Mouse (Mus musculus) limb, embryonic 13.5 days (tissue): Measurements from ENCODE around the gene Peg10. TPM values are rescaled to one million over a fixed set of nuclear protein-coding genes. Genes with fewer than 3 reads are reported as not detected.

Experiments
- ATAC-seq: fragments of 200-750 bp; cut with Nextera tagmentation; 2 replicates; pipeline ENCODE4 v1.8.0; 2017; ENCODE audit warnings: low read depth, moderate number of reproducible peaks, moderate TSS enrichment; ENCODE audit not compliant: low FRiP score
- H3K27ac ChIP-seq: fragments of 300-500 bp; sonication (generic); 2 replicates; pipeline ENCODE4 v1.5.1; 2015; ENCODE audit warnings: inconsistent platforms, mild to moderate bottlenecking, moderate library complexity
- H3K27me3 ChIP-seq: fragments of 300-500 bp; sonication (generic); 2 replicates; pipeline ENCODE4 v1.6.1; 2015; ENCODE audit warnings: mild to moderate bottlenecking, inconsistent platforms
- H3K36me3 ChIP-seq: fragments of 300-500 bp; sonication (generic); 2 replicates; pipeline ENCODE4 v1.6.1; 2015; ENCODE audit warnings: inconsistent platforms, mild to moderate bottlenecking, moderate library complexity
- H3K4me1 ChIP-seq: fragments of 300-500 bp; sonication (generic); 2 replicates; pipeline ENCODE4 v1.6.1; 2015; ENCODE audit warnings: inconsistent platforms
- H3K4me2 ChIP-seq: fragments of 300-500 bp; sonication (generic); replicated peaks from 2 replicates; pipeline ENCODE4 v1.6.1; 2015; ENCODE audit warnings: inconsistent platforms, mild to moderate bottlenecking, moderate library complexity
- H3K4me3 ChIP-seq: fragments of 300-500 bp; sonication (generic); 2 replicates; pipeline ENCODE4 v1.5.1; 2015; ENCODE audit warnings: moderate library complexity, mild to moderate bottlenecking, inconsistent platforms
- H3K9ac ChIP-seq: fragments of 300-500 bp; sonication (generic); 2 replicates; pipeline ENCODE4 v1.6.1; 2015; ENCODE audit warnings: mild to moderate bottlenecking, inconsistent platforms
- H3K9me3 ChIP-seq: fragments of 300-500 bp; sonication (generic); 2 replicates; pipeline ENCODE4 v1.6.1; 2016; ENCODE audit warnings: inconsistent platforms
- WGBS: fragments of 180-500 bp; shearing (Covaris S2); methylation state at CpG from one replicate; pipeline ENCODE4 v1.1.7; 2015; 5-methylcytosine and 5-hydroxymethylcytosine counted together
- polyA plus RNA-seq: library from polyadenylated mRNA; unstranded; fragments of >200 nt; fragmentation: Nextera tagmentation; extraction: Ambion mirVana; gene quantifications from 2 replicates; pipeline ENCODE4 v1.2.1, GENCODE M21; 2015

The Peg10 gene
- polyA plus RNA-seq, 1 experiment from 2014 or later, result 11.8 TPM

DNA sequence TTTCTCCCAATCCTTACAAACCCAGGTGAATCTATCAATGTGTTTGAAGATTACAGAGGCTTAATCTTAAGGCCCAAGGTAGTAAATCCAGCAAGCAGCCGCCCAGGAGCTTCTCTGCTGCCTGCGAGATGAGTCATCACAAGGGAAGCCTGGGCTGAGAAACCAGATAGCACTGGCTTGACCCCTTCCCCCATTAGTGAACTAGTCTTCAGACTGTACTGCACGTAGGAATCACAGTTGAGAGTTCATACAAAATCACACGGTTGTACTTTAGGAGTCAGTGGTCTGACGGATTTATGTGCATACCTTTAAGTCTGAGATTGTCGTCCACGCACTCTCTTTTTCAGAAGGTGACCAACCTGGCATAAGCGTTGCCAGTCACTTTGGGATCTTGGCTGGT lies 13.9 kb upstream of the Peg10 start:
- H3K27ac ChIP-seq, result no peak overlapping the region
- H3K27me3 ChIP-seq, result no peaks in the 10 kb centered on the region
- WGBS, result 42% methylated on average over 8 of the region's 8 CpGs
- no peaks in the 10 kb centered on the region for H3K36me3 ChIP-seq
- H3K9me3 ChIP-seq, result no peaks in the 10 kb centered on the region
- no peak overlapping the region for H3K4me3 ChIP-seq
- H3K4me2 ChIP-seq, result no peak overlapping the region
- H3K4me1 ChIP-seq, result peaks cover 15% of the 10 kb centered on the region
- ATAC-seq, result no peak
- H3K9ac ChIP-seq, result no peak overlapping the region

DNA sequence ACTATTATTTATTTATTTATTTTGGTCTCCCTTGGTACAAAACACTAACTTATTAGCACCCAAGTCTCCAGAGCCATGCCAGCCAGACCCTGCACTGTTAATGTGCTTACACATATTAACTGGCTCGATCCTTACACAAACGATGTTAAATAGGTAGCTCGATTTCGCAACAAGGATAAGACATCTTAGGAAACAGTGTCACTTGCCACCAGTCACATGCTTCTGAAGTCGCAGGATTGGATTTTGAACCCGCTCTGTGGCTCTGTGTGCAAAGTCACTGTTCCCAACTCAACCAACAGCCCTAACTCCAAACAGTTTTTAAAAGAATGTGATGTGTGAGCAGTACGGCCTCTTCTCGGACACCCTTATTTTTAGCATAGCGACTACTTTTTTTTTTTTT lies 10.7 kb upstream of the Peg10 start:
- 82% methylated on average over 9 of the region's 9 CpGs for WGBS
- H3K27me3 ChIP-seq, result peaks cover 4% of the 10 kb centered on the region; the same call in 1 of the 2 replicates
- H3K4me2 ChIP-seq, result no peak overlapping the region
- peaks cover 42% of the 10 kb centered on the region for H3K4me1 ChIP-seq
- H3K9ac ChIP-seq, result no peak overlapping the region
- H3K36me3 ChIP-seq, result no peaks in the 10 kb centered on the region
- no peak for ATAC-seq
- no peak overlapping the region for H3K4me3 ChIP-seq
- H3K27ac ChIP-seq, result no peak overlapping the region
- H3K9me3 ChIP-seq, result no peaks in the 10 kb centered on the region

DNA sequence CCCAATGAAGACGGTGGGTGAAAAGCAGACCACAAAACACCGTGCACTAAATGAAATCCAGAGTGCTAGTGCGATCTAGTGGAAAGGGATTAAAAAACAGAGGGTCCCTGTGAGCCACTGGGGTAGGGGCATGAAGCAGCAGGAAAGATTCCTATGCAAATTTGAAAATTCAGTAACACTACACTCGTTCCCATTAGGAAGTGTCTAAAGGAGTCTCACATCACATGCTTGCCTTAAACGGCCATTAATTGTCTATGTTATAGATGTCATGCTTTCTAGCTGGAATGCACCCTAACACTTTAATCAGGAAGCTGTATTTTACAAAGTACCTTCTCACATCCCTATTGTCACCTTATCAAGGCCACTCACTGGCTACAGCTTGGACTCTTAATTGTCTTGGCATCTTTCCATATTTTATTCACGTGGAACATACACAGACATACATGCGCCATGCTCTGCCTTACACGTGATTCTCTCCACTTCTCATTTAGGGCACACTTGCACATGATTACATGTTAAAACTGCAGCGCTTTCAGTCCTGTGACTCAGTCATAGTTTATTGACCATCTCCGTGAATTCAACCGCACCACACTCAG lies 9.0 kb upstream of the Peg10 start:
- H3K36me3 ChIP-seq, result no peaks in the 10 kb centered on the region
- H3K27ac ChIP-seq, result no peak overlapping the region
- peaks cover 4% of the 10 kb centered on the region; the same call in 1 of the 2 replicates for H3K27me3 ChIP-seq
- H3K4me1 ChIP-seq, result peaks cover 42% of the 10 kb centered on the region
- no peak for ATAC-seq
- H3K4me2 ChIP-seq, result no peak overlapping the region
- no peak overlapping the region for H3K9ac ChIP-seq
- WGBS, result 39% methylated on average over 11 of the region's 11 CpGs
- H3K4me3 ChIP-seq, result no peak overlapping the region
- no peaks in the 10 kb centered on the region for H3K9me3 ChIP-seq

- H3K9ac ChIP-seq, result no peak overlapping the region
- H3K27ac ChIP-seq, result no peak overlapping the region
- H3K4me2 ChIP-seq, result no peak overlapping the region
- no peaks in the 10 kb centered on the region for H3K36me3 ChIP-seq
- no peaks in the 10 kb centered on the region for H3K9me3 ChIP-seq
- no peak overlapping the region for H3K4me3 ChIP-seq
- WGBS, result 23% methylated on average over 2 of the region's 2 CpGs
- no peak for ATAC-seq
- peaks cover 40% of the 10 kb centered on the region for H3K4me1 ChIP-seq
- peaks cover 4% of the 10 kb centered on the region; the same call in 1 of the 2 replicates for H3K27me3 ChIP-seq
These were observed 8.4 kb upstream of the Peg10 start for GRCm38 (mm10) chr6:4738717-4739116.

- H3K4me2 ChIP-seq, result 0 out of 2 replicates have a peak overlapping the region, but pooled peaks have one; percentile 17
- no peak for ATAC-seq
These were observed 7.4 kb upstream of the Peg10 start for GRCm38 (mm10) chr6:4739522-4740355.

DNA sequence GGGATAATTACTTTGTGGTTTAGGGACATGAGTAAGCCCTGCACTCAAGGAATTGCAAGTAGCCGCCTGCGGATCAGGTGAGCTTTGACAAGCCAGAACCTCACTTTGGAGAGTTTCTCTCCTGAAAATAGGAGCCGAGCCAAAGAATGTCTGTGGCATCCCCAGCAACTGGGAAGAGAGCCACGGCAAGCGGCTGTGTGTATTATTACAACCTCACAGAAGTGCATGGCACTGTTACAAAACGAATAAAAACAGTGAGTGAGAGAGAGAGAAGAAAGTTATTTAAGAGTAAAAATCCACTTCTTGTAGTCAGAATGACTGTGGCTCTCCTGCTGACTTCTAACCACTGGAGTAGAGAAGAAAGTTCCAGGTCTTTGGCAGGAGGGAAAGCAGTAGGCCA lies 6.6 kb upstream of the Peg10 start:
- Histone ChIP-seq H3K4me3 (no peak overlapping the region), H3K9me3 (no peaks in the 10 kb centered on the region), H3K27me3 (peaks cover 4% of the 10 kb centered on the region; the same call in 1 of the 2 replicates), H3K4me1 (peaks cover 40% of the 10 kb centered on the region), H3K36me3 (no peaks in the 10 kb centered on the region), H3K27ac (peak overlapping the region; percentile 73), H3K4me2 (0 out of 2 replicates have a peak overlapping the region, but pooled peaks have one; percentile 3), H3K9ac (no peak overlapping the region)
- WGBS, result 16% methylated on average over 6 of the region's 6 CpGs
- peak; percentile 83 for ATAC-seq

More at GRCm38 (mm10) chr6:4739522-4740355, 7.4 kb upstream of the Peg10 start:
- no peaks in the 10 kb centered on the region for H3K36me3 ChIP-seq
- peaks cover 4% of the 10 kb centered on the region; the same call in 1 of the 2 replicates for H3K27me3 ChIP-seq
- no peaks in the 10 kb centered on the region for H3K9me3 ChIP-seq
- WGBS, result 20% methylated on average over 13 of the region's 13 CpGs
- 0 out of 2 replicates have a peak overlapping the region, but pooled peaks have one; percentile 10 for H3K27ac ChIP-seq
- no peak overlapping the region for H3K4me3 ChIP-seq
- no peak overlapping the region for H3K9ac ChIP-seq
- peaks cover 40% of the 10 kb centered on the region for H3K4me1 ChIP-seq

- whole genome bisulfite sequencing, result 42% methylated on average over 22 of the region's 22 CpGs
- ATAC-seq, result no peak
- Histone ChIP-seq H3K4me2 (peak overlapping the region; percentile 62), H3K9me3 (peaks cover 35% of the 10 kb centered on the region), H3K9ac (peak overlapping the region; percentile 79), H3K4me1 (peaks cover 5% of the 10 kb centered on the region), H3K27me3 (no peaks in the 10 kb centered on the region), H3K4me3 (peak overlapping the region; percentile 53), H3K36me3 (no peaks in the 10 kb centered on the region), H3K27ac (peak overlapping the region; percentile 84)
These were observed 940 bp upstream of the Peg10 start for GRCm38 (mm10) chr6:4746036-4746695.

DNA sequence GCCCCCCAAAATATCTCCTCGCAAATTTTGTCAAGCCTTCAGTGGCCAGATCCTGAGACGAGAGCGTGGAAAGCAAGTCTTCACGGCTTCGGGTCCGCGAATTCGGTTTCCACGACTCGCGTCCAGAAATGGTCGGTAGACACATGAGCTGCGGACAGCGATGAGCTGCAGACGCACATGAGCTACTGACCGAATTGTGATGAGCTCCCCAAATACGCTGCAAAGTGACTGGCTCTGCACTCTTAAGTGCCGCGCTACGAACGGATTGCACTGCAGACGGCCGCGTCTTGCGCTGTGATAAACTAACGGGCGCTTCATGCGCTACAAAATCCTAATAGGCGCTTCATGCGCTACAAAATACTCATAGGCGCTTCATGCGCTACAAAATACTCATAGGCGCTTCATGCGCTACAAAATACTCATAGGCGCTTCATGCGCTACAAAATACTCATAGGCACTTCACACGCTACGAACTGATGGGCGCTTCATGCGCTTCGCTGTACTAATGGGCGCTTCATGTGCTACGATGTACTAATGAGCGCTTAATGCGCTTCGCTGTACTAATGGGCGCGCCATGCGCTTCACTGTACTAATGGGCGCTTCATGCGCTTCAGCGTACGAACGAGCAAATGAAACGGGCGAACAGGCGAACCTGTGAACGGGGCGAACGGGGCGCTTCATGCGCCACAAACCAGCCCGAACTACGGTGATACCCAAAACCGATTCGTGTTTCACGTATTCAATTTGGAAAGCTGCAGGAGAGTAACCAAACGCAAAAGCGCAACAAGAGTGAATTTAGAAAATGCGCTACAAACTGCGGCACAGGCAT lies 785 bp downstream of the Peg10 start:
- WGBS, result 56% methylated on average over 71 of the region's 71 CpGs
- H3K4me3 ChIP-seq, result peak overlapping the region; percentile 53
- H3K27me3 ChIP-seq, result no peaks in the 10 kb centered on the region
- H3K4me1 ChIP-seq, result 0 out of 2 replicates have a peak, but pooled peaks cover 5% of the 10 kb centered on the region
- peak overlapping the region; percentile 66 for H3K4me2 ChIP-seq
- H3K9ac ChIP-seq, result peak overlapping the region; percentile 63
- ATAC-seq, result no peak
- H3K27ac ChIP-seq, result peak overlapping the region; percentile 65
- H3K9me3 ChIP-seq, result peaks cover 35% of the 10 kb centered on the region
- H3K36me3 ChIP-seq, result no peaks in the 10 kb centered on the region

DNA sequence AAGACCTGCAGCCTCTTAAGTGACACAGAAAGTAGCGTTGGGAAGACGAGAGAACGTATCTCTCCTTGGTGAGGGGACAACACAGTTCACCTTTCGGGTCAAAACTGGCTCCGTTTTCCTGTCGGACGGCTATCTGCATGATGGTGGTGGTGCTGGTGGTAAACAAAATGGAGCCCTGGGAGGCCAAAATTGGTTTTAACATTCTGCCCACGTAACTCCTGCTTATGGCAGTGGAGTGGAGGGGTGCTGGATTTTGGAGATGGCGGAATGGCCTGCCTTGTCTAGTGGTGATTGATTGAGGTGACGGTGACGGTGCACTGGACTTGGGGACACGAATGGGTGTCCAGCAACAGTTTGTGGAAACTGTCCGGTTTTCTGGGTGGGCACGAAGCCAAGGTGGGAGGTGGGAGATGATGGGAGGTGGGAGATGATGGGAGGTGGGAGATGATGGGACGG lies 1.4 kb downstream of the Peg10 start:
- H3K9me3 ChIP-seq, result peaks cover 35% of the 10 kb centered on the region
- H3K4me3 ChIP-seq, result peak overlapping the region; percentile 53
- H3K36me3 ChIP-seq, result no peaks in the 10 kb centered on the region
- no peaks in the 10 kb centered on the region for H3K27me3 ChIP-seq
- H3K9ac ChIP-seq, result peak overlapping the region; percentile 63
- 45% methylated on average over 15 of the region's 15 CpGs for WGBS
- peak overlapping the region; percentile 66 for H3K4me2 ChIP-seq
- peak; percentile 30 for ATAC-seq
- H3K27ac ChIP-seq, result peak overlapping the region; percentile 65; the same call in 1 of the 2 replicates
- H3K4me1 ChIP-seq, result 0 out of 2 replicates have a peak, but pooled peaks cover 5% of the 10 kb centered on the region

- peaks cover 1% of the 10 kb centered on the region; the same call in 1 of the 2 replicates for H3K36me3 ChIP-seq
- H3K4me1 ChIP-seq, result 0 out of 2 replicates have a peak, but pooled peaks cover 5% of the 10 kb centered on the region
- no peaks in the 10 kb centered on the region for H3K27me3 ChIP-seq
- WGBS, result 53% methylated on average over 19 of the region's 22 CpGs
- peak overlapping the region; percentile 66 for H3K4me2 ChIP-seq
- H3K9me3 ChIP-seq, result peaks cover 35% of the 10 kb centered on the region
- H3K9ac ChIP-seq, result no peak overlapping the region
- ATAC-seq, result peak; percentile 91
- H3K27ac ChIP-seq, result no peak overlapping the region
- peak overlapping the region; percentile 53 for H3K4me3 ChIP-seq
These were observed 2.0 kb downstream of the Peg10 start for GRCm38 (mm10) chr6:4749091-4749490.

GRCm38 (mm10) chr6:4751355-4751754 lies 4.2 kb downstream of the Peg10 start:
- Histone ChIP-seq H3K27me3 (no peaks in the 10 kb centered on the region), H3K9ac (no peak overlapping the region), H3K9me3 (peaks cover 47% of the 10 kb centered on the region), H3K27ac (no peak overlapping the region), H3K36me3 (peaks cover 24% of the 10 kb centered on the region), H3K4me2 (peak overlapping the region; percentile 14; the same call in 1 of the 2 replicates), H3K4me1 (0 out of 2 replicates have a peak, but pooled peaks cover 5% of the 10 kb centered on the region), H3K4me3 (no peak overlapping the region)
- no peak for ATAC-seq
- 29% methylated on average over 4 of the region's 4 CpGs for WGBS
